Mouse (Mus musculus): ENCODE data around the gene Ahrr.

GRCm38 (mm10) chr13:74245214-74245898, 46.8 kb downstream of the Ahrr start:
- no peak for TF ChIP-seq CTCF (IDR thresholded peaks at IDR 0.05; ENCODE audit: low read depth, low read length)
- no peak for TF ChIP-seq POLR2A (IDR thresholded peaks at IDR 0.05; ENCODE audit: insufficient read depth, low read length)
- no peak for TF ChIP-seq EP300 (IDR thresholded peaks at IDR 0.05; ENCODE audit: insufficient read depth, low read depth, low read length)
